Mouse (Mus musculus) layer of hippocampus, adult 8-10 months (tissue): ENCODE results near the gene Elof1. TPM values are rescaled to one million over a fixed set of nuclear protein-coding genes. Genes with fewer than 3 reads are reported as not detected.
"Not testable (repeated sequence)": the region's sequence is repeated elsewhere in the genome, so short reads cannot be mapped to it uniquely, and the experiment has no call there.

Experiments used
- DNase-seq, 2 experiments: peaks; one replicate each; pipeline ENCODE4 v3.0.0; 2022; ENCODE audit warnings: low spot score in 2 of 2
- total RNA-seq, 4 experiments: library from RNA; stranded (reverse); gene quantifications; 2 replicates each; pipeline ENCODE4 v1.2.4; 2022

Gene Elof1
- total RNA-seq, 4 experiments from 2014 or later = 55.4 to 61.7 (median 59.4) TPM

- peak in 1 of 2 experiments; percentile 59 for DNase-seq
Measured at GRCm38 (mm10) chr9:22095854-22096307, 21.1 kb downstream of the Elof1 start.

GRCm38 (mm10) chr9:22092746-22093145 is 24.2 kb downstream of the Elof1 start:
- no peak for DNase-seq

DNA sequence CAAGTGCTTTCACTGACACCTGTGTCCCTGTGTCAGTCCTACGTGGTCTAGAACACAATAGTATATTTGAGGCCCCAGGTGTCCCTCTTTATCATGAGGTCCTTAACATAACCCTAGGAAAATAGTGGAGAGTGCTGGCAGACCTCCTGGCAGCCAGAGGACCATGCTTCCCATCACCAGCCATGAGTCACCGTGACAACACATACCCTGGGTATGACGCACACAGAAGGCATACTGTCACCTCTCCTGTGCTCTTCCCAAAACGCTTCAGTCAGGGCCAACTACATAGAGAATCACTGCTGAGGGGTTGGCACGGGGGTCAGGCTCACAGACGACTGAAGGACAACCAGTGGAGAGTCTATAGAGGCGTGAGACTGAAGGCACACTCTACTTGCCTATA is 27.0 kb downstream of the Elof1 start:
- no peak for DNase-seq

GRCm38 (mm10) chr9:22089281-22089680 is 27.7 kb downstream of the Elof1 start:
- DNase-seq = no peak

DNA sequence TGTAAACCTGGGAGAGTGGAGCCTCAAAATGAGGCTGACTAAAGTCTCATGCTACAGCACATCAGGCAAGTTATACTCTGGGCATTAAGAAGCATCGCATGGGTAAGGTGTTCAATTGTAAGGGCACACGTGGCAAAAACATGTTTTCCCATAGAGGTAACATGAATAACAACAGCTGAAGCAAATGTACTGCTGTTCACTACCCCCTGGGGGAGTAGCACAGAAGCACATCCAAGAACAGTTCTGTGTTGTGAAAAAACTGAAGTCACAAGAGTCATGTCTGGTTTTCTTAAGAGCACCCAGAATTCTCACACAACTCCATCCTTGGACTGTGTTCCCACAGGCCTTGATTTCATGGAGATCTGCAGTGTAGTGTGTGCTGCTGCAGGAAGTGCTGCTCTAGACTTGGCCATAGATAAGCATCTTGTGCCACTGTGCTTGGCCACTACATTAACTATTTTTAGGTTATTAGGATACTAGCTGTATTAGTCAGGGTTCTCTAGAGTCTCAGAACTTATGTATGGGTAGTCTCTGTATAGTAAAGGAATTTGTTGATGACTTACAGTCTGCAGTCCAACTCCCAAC is 29.8 kb downstream of the Elof1 start:
- no peak for DNase-seq

GRCm38 (mm10) chr9:22086012-22086411 is 31.0 kb downstream of the Elof1 start:
- DNase-seq = no peak

GRCm38 (mm10) chr9:22085022-22085834 is 31.7 kb downstream of the Elof1 start, which contains the start of gene Ecsit:
Gene Ecsit (minus strand): TSS chr9:22085438.
- peak; percentile 95 to 96 for DNase-seq

- no peak for DNase-seq
Measured at GRCm38 (mm10) chr9:22084667-22085021, 32.3 kb downstream of the Elof1 start.

DNA sequence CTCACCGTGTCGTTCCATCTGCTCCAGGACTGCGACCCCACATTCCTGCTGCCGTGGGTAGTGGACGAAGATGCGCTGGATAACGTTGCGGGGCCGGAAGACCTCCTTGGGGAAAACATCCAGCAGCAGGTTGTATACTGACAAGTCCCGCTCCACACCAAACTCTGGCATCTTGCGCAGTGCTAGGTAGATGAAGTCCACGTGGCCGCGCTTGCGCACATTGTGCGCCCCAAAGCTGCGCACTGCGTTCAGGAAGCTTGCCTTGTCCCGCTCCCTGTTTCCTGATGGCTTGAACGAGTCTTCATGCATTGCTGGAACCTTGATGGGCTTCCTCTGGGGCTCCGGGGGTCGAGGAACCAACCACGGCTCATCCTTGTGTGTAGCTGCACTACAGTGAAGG is 40.7 kb downstream of the Elof1 start:
- no peak for DNase-seq

DNA sequence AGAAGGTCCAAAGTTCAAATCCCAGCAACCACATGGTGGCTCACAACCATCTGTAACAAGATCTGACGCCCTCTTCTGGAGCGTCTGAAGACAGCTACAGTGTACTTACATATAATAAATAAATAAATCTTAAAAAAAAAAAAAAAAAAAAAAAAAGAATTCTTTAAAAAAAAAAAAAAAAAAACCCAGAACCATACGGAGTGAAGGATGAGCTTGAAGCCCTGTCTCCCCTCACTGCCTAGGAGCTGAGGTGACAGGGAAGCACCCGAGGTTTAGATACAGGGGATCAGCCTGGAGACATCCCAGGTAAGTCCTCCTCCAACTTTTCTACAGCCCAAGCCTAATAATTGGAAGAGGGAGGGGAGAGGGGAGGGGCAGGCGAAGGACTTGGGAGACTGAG is 41.2 kb downstream of the Elof1 start:
- not testable (repeated sequence) for DNase-seq

DNA sequence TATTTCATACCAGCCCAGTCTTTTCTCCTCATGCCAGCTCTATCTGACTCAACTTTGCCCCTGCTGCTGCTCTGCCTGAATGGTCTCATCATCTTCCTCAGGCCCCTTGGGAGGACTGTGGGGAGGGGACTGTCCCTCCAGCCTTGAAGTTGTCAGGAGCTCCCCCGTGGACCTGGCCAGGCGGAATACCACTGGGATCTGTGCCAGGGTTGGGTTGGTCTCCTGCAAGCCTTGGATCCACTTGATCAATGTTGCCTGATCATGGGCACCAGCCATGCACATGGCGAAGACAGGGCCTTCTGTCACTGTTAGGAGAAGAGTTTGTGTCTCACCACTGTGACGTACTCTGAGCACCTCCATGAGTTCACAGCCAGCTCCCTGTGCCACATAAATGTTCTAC is 44.7 kb downstream of the Elof1 start:
- DNase-seq = no peak

GRCm38 (mm10) chr9:22070791-22071573 is 46.0 kb downstream of the Elof1 start, which contains the start of the genes Gm49318 and Zfp653:
Gene Gm49318 (minus strand): TSS chr9:22071259.
Gene Zfp653 (minus strand): TSS chr9:22071376.
- peak; percentile 96 to 97 for DNase-seq

- DNase-seq = no peak
Measured at GRCm38 (mm10) chr9:22069881-22070553, 47.0 kb downstream of the Elof1 start.

GRCm38 (mm10) chr9:22067195-22067594 is 49.8 kb downstream of the Elof1 start:
- no peak for DNase-seq

GRCm38 (mm10) chr9:22066433-22066832 is 50.5 kb downstream of the Elof1 start:
- DNase-seq = no peak

DNA sequence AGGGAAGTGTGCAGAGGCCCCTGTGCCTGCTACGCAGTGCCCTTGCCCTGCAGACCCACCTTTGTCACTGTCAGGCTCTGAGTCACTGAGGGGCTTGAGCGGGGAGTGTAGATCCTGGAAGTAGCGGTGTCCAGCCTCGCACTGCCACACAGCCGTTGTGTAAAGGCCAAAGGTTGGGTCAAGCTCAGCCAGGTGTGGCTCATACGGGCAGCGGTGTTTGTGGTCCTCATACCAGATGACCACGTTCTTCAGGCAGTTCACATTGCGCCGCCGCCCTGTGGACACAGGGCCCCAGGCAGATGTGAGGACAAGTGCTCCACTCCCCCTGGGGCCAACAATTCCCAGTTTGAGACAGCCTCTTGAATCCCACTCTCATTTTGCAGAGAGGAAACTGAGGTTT is 51.3 kb downstream of the Elof1 start:
- no peak for DNase-seq

DNA sequence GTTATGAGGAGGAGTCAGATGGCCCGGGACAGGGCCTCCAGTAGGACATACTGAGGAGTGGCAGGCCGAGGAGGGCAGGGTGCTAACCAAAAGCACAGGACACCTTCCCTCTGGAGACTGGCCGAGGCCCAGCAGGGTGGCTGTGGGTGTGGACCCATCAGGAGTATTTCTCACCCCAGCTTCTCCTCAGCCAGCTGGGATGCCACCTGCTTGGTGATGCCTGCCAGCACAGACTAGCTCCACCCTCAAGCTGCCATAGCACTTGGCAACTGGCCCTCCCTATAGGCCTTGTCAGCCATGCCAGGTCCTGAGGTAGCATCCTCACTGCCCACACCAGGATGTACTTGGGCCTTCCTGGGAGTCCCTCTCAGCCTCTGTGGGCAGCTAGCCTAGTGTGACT is 52.6 kb downstream of the Elof1 start:
- peak in 1 of 2 experiments; percentile 55 for DNase-seq
